Mouse (Mus musculus): ENCODE measurements around the gene Skida1.

Gene Skida1

DNA sequence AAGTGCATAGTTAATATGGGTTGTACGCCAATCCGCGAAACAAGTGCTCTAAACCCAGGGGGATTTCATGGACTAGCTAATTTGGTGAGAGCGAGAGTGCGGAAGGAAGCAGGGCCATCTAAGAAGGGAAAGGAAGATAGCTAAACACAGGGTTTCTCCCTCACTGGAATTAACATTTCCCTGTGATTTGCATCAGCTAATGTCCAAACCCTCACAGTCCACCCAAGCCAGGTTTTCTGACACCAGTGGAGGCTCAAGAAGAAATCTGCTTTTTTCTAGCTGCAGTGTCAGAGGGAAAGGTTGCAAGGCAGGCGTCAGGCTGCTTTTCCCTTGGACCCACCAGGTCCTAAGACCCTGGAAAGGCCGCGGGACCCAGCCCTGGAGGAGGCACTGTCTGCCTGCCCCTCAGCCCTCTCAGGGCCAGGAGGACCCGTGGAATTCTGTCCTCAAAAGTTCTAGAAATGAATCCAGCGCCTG lies 9.9 kb downstream of the Skida1 start:
- DNase-seq (ENCODE audit: low spot score in 2 of 2): no peak

- no peak for DNase-seq (ENCODE audit: low spot score in 2 of 2)
These were observed 10.6 kb downstream of the Skida1 start for GRCm38 (mm10) chr2:18038141-18038752.

- DNase-seq (ENCODE audit: low spot score in 2 of 2): no peak
These were observed 11.4 kb downstream of the Skida1 start, which contains the start of gene A930004D18Rik for GRCm38 (mm10) chr2:18037491-18037890. Gene A930004D18Rik (minus strand): TSS chr2:18037737.

GRCm38 (mm10) chr2:18034371-18035250 lies 14.2 kb downstream of the Skida1 start:
- no peak for DNase-seq (ENCODE audit: low spot score in 2 of 2)

DNA sequence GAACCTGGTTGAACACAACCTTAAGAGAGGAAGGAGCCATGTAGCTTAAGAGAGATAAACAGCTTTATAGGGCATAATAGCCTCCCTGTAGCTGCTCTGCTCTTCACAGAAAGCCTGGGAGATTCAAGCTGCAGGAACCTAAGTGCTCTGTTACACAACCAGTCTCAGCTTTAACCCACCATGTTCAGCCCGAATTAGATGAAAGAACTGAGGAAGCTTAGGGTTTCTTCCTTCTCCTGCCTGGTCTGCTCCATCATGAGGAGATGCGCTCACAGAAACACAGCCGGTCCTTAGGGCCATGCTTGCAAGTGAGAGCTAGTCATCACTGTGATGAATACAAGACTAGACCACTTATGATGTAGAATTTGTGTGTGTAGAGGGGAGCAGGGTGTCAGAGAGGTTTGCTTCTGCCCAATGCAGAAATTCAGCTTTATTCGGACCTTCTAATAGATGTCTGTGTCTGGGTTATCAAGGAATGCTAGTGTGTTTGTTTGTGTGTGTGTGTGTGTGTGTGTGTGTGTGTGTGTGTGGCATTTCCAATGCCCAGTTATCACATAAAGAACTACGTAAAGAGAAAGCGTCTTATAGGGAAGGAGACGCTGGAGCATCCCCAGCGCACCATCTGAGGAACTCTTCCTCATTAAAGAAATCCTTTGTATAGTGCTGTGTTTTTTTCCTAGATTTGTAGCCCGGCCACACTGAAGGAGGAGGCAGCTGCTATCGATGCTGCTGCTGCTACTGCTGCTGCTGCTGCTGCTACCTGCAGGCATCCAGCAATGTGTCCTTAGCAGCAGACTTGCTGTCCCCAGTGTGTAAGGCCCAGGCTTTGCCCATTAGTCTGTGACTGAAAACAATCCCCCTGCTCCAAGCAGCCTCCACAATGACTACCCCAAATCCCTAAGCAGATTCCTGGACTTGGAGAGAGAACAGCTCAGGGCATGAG lies 15.4 kb downstream of the Skida1 start:
- no peak for DNase-seq (ENCODE audit: low spot score in 2 of 2)

GRCm38 (mm10) chr2:18032538-18032895 lies 16.3 kb downstream of the Skida1 start:
- DNase-seq (ENCODE audit: low spot score in 2 of 2): no peak

GRCm38 (mm10) chr2:18031831-18032537 lies 16.9 kb downstream of the Skida1 start:
- DNase-seq (ENCODE audit: low spot score in 2 of 2): no peak

- no peak for DNase-seq (ENCODE audit: low spot score in 2 of 2)
These were observed 17.5 kb downstream of the Skida1 start for GRCm38 (mm10) chr2:18031271-18031821.

DNA sequence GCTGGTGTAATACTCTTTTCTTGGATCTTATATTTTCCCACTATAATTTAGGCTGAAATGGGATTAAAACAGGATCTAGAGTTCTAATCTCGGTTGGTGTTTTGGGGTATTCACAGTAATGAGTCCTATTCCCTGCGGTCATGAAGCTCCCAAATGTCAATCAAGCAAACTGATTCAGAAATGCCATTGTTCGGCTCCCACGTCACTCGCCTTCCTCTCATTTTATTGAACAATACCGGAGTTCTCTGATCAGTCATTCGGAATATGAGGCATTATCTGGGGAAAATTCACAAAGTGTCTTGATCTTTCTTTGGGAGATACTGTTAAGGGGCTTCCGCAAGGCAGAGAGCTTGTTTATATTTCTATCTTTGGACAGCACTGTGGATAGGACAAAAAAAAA lies 18.3 kb downstream of the Skida1 start:
- DNase-seq (ENCODE audit: low spot score in 2 of 2): no peak

GRCm38 (mm10) chr2:18029656-18030055 lies 19.2 kb downstream of the Skida1 start:
- no peak for DNase-seq (ENCODE audit: low spot score in 2 of 2)

DNA sequence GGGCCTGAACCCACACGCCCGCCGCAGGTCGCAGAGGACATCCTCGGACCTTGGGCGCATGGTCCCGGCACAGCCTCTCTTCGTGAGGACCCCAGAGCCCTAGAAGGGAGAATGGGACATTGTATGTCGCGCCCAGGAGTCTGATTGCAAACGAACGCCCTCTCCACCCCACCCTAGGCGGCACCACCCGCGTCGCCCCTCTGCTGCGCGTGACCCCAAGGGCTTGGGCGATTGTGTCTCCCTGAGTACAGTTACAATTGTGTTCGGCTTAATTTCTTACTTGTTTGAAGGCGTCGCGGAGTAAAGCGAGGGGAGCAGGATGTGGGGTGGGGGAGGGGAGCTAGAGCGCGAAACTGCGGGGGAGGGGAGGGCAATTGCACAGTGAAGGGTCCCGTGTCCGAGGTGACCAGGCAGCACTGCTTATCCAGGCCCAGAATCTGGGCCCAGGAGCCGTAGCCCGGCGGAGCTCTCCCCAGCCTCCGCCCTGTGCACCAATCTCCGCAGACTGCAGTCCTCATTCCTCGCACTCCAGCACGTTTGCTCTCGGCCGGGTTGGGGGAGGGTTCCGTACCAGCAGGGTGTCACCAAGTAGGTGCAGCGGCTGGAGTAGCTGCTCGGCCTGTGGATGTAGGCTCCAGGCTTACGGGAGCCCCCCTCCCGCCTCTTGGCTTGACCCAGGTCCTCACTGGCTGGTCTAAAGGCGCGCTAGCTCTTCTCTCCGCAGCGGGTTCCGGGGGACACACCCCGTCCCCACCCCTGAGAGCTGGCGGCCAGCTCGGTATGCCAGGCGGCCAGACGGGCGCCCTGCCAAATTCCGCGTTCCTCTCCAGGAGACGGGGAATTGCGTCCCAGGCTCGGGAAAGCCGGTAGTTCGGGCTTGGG lies 20.5 kb downstream of the Skida1 start:
- peak in 1 of 2 experiments; percentile 41 for DNase-seq (ENCODE audit: low spot score in 2 of 2)

DNA sequence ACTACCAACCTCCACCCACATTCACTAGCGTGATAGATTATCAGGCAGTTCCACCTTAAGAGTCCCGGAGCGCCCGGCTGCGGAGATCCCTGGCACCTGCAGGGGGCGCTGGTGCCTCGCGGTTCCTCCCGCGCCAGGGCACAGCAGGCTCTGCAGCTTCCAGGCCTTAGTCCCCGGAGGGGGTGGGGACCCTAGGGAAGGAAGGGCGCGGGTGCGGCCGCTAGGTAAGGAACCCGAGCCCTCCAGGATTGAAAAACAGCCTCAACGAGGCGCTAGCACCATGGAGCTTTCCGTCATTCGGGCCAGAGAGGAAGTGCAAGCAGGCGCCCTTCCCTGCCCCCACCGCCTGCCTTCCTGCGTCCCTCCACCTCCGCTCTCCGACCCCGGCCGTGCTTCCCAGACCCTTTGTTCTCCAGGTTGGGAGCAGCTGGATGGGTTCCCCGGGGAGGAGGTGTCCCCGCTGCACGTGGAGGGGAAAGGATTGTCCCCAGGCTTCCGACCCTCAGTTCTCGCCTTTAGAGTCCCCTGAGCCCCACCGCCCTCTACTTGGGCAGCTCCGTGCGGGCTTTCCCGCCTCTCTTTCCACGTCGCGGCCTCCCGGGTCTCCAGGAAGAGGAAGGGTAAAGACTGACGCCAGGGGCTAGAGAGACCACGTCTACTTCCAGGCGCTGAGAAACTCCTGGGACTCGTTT lies 21.3 kb downstream of the Skida1 start:
- DNase-seq (ENCODE audit: low spot score in 2 of 2): peak; percentile 82 to 88

DNA sequence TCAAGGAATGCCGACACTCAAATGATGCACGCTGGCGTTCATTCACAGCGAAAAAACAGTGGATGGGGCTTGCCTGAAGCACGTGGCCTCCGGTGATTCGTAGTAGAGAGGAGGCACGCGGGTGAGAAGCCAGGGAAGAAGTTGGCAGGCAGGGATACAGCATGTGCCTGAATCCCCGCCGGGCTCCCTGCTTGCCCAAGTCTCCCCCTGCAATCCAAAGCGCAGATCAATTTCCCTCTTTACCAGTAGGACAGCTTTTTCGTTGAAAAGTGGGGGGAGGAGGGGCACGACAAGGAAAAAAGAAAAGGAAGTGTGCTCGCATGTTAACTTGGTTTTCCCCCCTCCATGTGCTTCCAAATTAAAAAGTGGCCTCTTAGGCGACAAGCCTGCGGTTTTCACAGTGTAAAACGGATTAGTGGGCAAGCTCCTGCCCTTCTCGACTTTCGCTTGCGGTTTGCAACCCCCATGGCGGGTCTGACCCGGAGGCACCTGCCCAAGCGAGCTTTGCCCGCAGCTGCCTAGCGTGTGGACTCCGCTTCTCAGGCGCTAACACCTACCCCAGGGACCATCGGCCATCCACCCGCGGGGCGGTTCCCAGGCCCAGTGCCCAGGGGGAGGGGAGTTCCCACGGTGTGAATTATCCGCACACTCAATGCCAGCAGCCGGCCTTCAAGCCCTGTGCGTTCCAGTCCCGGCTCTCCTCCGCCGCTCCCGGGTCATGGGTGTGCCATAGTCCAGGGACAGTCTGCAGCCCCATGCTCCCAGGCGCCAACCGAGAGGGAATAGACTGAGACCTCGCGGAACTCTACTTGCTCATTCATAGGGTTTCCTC lies 22.5 kb downstream of the Skida1 start:
- peak; percentile 33 to 37 for DNase-seq (ENCODE audit: low spot score in 2 of 2)

DNA sequence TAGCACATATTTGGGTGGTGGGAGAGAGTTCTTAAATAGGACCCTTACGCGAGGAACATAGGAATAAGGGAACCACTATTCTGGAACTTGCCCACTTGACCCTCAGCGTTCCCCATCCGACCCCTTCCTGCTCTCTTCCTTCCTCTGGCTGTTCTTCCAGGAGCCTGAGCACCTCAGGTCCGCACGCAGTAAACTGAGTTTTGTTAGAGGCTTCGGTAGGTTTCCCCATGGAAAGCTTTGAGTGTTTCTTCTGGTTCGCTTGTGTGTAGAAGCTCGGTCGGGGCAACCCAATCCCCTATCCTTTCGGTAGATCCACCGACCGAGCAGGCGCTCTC lies 23.1 kb downstream of the Skida1 start:
- no peak for DNase-seq (ENCODE audit: low spot score in 2 of 2)

- no peak for DNase-seq (ENCODE audit: low spot score in 2 of 2)
These were observed 23.7 kb downstream of the Skida1 start for GRCm38 (mm10) chr2:18025116-18025515.

DNA sequence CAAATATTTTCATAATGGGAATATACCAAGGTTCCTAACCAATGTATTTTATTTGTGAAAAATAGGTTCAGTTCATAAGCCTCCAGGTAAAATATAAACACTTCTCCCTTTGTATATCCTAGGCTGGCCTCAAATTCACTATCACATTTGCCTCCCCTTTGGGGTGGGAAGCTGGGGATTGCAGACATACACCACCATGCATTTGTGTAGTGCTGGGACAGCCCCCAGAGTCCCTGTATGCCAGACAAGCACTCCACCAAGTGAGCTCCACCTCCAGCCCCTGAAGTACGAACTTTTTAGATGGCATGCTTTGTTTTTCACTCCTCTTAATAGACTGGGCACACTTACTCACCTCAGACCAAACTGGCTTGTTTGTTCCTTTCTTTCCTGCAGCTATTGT lies 26.0 kb downstream of the Skida1 start:
- no peak for DNase-seq (ENCODE audit: low spot score in 2 of 2)

DNA sequence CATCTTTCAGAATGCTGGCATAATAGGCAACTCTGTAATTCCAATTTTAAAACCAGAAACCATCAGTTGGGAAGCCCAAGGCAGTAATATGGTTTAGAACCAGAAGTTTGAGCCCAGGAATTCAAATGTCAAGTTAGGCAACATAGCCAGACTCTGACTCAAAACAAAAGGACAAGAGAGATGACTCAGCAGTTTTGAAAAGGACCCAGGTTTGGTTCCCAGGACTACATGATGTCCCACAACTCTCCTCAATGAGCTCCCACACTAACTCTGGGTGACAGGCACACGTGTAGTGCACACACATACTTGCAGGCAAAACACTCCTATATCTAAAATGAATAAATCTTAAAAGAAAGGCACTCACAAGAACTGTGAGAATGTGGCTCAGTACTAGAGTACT lies 29.7 kb downstream of the Skida1 start:
- no peak for DNase-seq (ENCODE audit: low spot score in 2 of 2)

DNA sequence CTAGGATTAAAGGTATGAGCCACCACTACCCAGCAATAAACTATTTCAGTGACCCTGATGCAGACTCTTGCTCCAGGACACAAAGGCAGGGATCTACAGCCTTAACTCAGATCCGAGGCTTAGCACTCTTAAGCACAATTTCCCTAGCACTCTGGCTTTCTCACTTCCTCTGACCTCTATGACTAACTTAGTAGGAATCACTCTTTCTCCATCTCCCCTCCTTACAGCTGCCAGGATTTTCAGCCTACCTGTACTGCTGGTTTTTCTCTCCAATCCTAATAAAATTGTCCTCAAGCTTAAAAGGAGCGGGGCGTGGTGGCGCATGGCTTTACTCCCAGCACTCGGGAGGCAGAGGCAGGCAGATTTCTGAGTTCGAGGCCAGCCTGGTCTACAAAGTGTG lies 31.5 kb downstream of the Skida1 start:
- no peak for DNase-seq (ENCODE audit: low spot score in 2 of 2)

- DNase-seq (ENCODE audit: low spot score in 2 of 2): no peak
These were observed 32.2 kb downstream of the Skida1 start for GRCm38 (mm10) chr2:18016639-18017038.
